Mouse (Mus musculus) olfactory bulb, adult 2 months (tissue): Measurements from ENCODE around the gene 4833427G06Rik.

Experiments used
- CTCF ChIP-seq: fragments of 200-500 bp; IDR thresholded peaks from 2 replicates; pipeline ENCODE4 v1.5.1; 2012; ENCODE audit warnings: low read depth, mild to moderate bottlenecking, low read length, moderate library complexity; ENCODE audit not compliant: insufficient read depth
- POLR2A ChIP-seq: fragments of 200-500 bp; IDR thresholded peaks from 2 replicates; pipeline ENCODE4 v1.6.1; 2012; ENCODE audit warnings: mild to moderate bottlenecking, low read depth, low read length, moderate library complexity; ENCODE audit not compliant: insufficient read depth

DNA sequence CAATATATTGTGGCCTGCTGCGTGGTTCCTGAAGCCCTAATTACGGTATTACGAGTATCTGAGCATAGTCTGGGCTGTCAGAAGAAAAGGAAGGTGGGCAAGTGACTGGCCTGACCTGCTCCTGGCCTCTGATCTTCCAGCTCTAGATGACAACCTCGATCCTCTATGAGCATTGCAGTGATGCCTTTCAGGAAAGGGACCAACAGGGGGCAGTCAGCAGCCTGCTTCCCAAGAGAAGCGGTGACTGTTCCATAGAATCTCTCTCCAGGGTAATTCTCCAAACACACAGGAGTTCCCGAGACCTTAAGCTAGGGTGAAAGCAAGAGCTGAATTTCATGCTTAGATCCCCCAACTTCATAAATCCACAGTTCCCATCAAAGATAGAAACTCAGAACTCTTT, 42.3 kb upstream of the 4833427G06Rik start:
- no peak for TF ChIP-seq CTCF
- no peak for TF ChIP-seq POLR2A
